Mouse (Mus musculus) ES-E14 (cell line): ENCODE results near the gene 1700015F17Rik. TPM values are rescaled to one million over a fixed set of nuclear protein-coding genes. Genes with fewer than 3 reads are reported as not detected.

Experiments used
- DNase-seq: peaks from one replicate; pipeline ENCODE4 v3.0.0-alpha.2; 2013; ENCODE audit warnings: low read depth, low spot score
- H3K27ac ChIP-seq: 2 replicates; pipeline ENCODE4 v1.5.1; 2012; ENCODE audit warnings: low read depth, mild to moderate bottlenecking, low read length, moderate library complexity, mixed read lengths; ENCODE audit not compliant: poor library complexity, insufficient read depth, severe bottlenecking
- H3K36me3 ChIP-seq: 2 replicates; pipeline ENCODE4 v1.6.1; 2012; ENCODE audit warnings: mild to moderate bottlenecking, low read length, moderate library complexity, mixed read lengths; ENCODE audit not compliant: control insufficient read depth, poor library complexity, insufficient read depth, severe bottlenecking
- H3K4me1 ChIP-seq, 2 experiments: fragments of 150-350 bp in 1 of 2; sonication (generic) in 1 of 2; 2 replicates each; pipeline ENCODE4 v1.6.1; 2012; ENCODE audit warnings: low read length in 2 of 2, mild to moderate bottlenecking in 1 of 2, mixed read lengths in 1 of 2; ENCODE audit not compliant: control insufficient read depth in 2 of 2, insufficient read depth in 2 of 2, poor library complexity in 1 of 2
- H3K4me3 ChIP-seq, 2 experiments: fragments of 150-350 bp in 1 of 2; sonication (generic) in 1 of 2; 2 replicates each; pipeline ENCODE4 v1.5.1; 2012; ENCODE audit warnings: low read length in 2 of 2, low read depth in 1 of 2, mild to moderate bottlenecking in 1 of 2, mixed read lengths in 1 of 2; ENCODE audit not compliant: insufficient read depth in 1 of 2, poor library complexity in 1 of 2, severe bottlenecking in 1 of 2
- H3K9ac ChIP-seq: 2 replicates; pipeline ENCODE4 v1.6.1; 2012; ENCODE audit warnings: low read depth, mild to moderate bottlenecking, low read length, mixed read lengths; ENCODE audit not compliant: poor library complexity, insufficient read depth, severe bottlenecking
- H3K9me3 ChIP-seq: fragments of 150-350 bp; sonication (generic); 2 replicates; pipeline ENCODE4 v1.6.1; 2012; ENCODE audit warnings: low read depth, mild to moderate bottlenecking, low read length; ENCODE audit not compliant: control insufficient read depth, insufficient read depth
- CHD2 ChIP-seq: IDR thresholded peaks from 2 replicates; pipeline ENCODE4 v1.6.1; 2014; ENCODE audit warnings: mild to moderate bottlenecking, low read depth, low read length, inconsistent platforms
- HCFC1 ChIP-seq: IDR thresholded peaks from 2 replicates; pipeline ENCODE4 v1.6.1; 2012; ENCODE audit warnings: low read length, inconsistent platforms, borderline replicate concordance; ENCODE audit not compliant: insufficient read depth
- MAFK ChIP-seq: IDR thresholded peaks from 2 replicates; pipeline ENCODE4 v1.6.1; 2014; ENCODE audit warnings: mild to moderate bottlenecking, low read depth, low read length, inconsistent platforms; ENCODE audit not compliant: insufficient read depth
- ZC3H11A ChIP-seq: IDR thresholded peaks from 2 replicates; pipeline ENCODE4 v1.6.1; 2012; ENCODE audit warnings: low read depth, mild to moderate bottlenecking, inconsistent platforms, low read length, borderline replicate concordance
- ZNF384 ChIP-seq: IDR thresholded peaks from 2 replicates; pipeline ENCODE4 v1.6.1; 2012; ENCODE audit warnings: low read depth, low read length, inconsistent platforms
- in situ Hi-C, 2 experiments: fragments of 600-800 bp; cut with MboI; formaldehyde crosslinking; loops; one replicate each; pipeline ENCODE4 v1.15.1; 2025; ENCODE audit warnings: low sequenced_read_pairs in 2 of 2, inconsistent platforms in 1 of 2; ENCODE audit not compliant: unreplicated experiment in 2 of 2
- total RNA-seq: library from RNA; depleted of rRNA; stranded (reverse); fragments of 300-350 nt; gene quantifications from 2 replicates; pipeline ENCODE4 v1.2.3, GENCODE M21; 2012

The 1700015F17Rik gene
- total RNA-seq, 1 experiment, result not detected

DNA sequence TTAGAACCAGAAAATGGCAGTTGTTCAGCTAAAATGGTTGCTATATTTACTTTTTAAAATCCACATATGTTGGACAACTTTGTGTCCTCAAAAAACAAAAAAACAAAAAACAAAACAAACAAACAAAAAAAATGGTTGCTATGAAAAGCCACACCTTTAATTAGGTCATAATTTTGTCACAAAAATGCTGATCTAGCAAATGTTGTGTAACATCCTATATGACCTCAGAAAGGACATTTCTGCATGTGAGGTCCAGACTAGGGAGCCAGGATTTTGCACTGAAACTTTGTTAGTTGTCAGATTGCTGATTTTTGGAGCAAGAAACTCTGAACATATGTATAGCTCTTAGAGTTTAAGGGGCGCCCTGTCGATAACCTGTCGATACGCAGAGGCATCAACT lies 55.9 kb downstream of the 1700015F17Rik start:
- H3K4me3 ChIP-seq, result no peak overlapping the region
- H3K36me3 ChIP-seq, result no peaks in the 10 kb centered on the region
- no peak overlapping the region for H3K27ac ChIP-seq
- H3K9ac ChIP-seq, result no peak overlapping the region
- H3K9me3 ChIP-seq, result no peaks in the 10 kb centered on the region
- DNase-seq, result no peak
- in situ Hi-C loops, result no loop called here
- H3K4me1 ChIP-seq, result no peaks in the 10 kb centered on the region
- no peak for TF ChIP-seq HCFC1
- peak; percentile 80 for TF ChIP-seq MAFK

DNA sequence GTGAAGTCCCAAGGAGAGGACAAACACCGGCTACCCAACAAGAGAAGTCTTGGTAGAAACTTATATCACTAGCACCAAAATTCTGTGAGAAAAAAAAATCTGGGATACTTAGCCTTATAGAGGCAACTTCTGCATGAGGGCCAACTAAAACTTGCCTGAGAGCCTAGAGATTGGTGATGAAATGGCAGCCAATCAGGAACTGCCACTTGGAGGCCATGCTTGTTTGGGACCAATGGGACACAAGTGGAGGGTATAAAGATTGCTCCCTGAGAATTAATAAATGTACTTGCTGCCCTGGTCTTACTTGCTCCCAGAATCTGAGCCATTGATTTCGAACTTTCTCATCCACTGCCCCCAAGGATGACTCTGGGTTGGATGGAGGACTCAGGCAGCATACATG lies 57.5 kb downstream of the 1700015F17Rik start:
- no peaks in the 10 kb centered on the region for H3K4me1 ChIP-seq
- in situ Hi-C loops, result no loop called here
- no peak overlapping the region for H3K9ac ChIP-seq
- H3K36me3 ChIP-seq, result no peaks in the 10 kb centered on the region
- H3K9me3 ChIP-seq, result no peaks in the 10 kb centered on the region
- H3K4me3 ChIP-seq, result no peak overlapping the region
- no peak for TF ChIP-seq HCFC1
- no peak for TF ChIP-seq MAFK
- no peak for TF ChIP-seq CHD2
- no peak for TF ChIP-seq ZNF384
- TF ChIP-seq ZC3H11A, result no peak
- no peak overlapping the region for H3K27ac ChIP-seq
- no peak for DNase-seq

DNA sequence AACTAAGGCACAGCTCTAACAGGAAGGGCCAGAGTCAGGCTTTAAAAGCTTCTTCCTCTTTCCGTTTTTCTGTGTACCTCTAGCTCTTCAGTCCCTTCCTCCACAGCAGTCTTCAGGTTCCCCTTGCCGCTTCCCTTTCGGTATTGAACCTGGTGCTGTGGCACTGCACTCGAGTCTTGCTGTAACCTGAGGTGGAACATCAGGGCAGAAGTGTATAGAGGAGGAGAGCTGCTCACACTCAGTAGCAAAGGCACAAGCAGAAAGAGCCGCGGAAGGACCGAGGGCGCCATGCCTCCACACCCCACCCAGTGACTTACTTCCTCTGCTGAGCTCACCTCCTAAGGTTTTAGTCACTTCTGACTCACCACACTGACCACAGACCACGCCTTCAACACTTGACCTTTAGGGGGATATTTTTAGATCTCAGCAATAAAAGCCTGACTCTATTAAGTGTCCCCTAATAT lies 58.9 kb downstream of the 1700015F17Rik start, which contains the start of gene Cdk14:
Gene Cdk14 (minus strand): TSS at position 321 of the 464 bp plus-strand sequence.
- Histone ChIP-seq H3K27ac (no peak within 1 kb of the TSS), H3K9ac (no peak within 1 kb of the TSS), H3K36me3 (no peaks in the 10 kb centered on the region), H3K9me3 (no peaks in the 10 kb centered on the region), H3K4me3 (no peak within 1 kb of the TSS), H3K4me1 (no peaks in the 10 kb centered on the region)
- in situ Hi-C loops, result no loop called here
- no peak for TF ChIP-seq CHD2
- TF ChIP-seq ZC3H11A, result no peak
- no peak for TF ChIP-seq HCFC1
- no peak for TF ChIP-seq ZNF384
- no peak for TF ChIP-seq MAFK
- no peak for DNase-seq

DNA sequence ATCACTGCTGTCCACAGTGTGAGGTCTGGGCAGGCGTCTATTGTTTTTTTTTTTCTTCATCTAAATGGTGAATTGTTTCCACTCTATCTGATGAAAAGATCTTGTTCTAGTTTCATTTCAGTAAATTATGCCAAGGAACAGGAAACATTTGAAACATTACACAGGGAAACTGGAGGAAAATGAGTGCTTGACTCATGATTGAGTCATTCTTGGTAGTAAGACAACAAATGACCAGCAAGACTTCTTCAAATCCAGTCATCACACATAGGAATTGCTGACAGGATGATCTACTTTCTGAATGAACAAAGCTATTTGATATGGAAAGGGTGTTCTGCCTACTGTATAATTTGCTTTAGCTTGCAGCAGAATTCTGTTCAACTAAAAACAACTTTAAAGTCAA lies 59.7 kb downstream of the 1700015F17Rik start:
- DNase-seq, result no peak
- H3K9me3 ChIP-seq, result no peaks in the 10 kb centered on the region
- H3K9ac ChIP-seq, result no peak overlapping the region
- TF ChIP-seq ZC3H11A (no peak), CHD2 (no peak), HCFC1 (no peak), ZNF384 (no peak), MAFK (no peak)
- H3K27ac ChIP-seq, result no peak overlapping the region
- no peak overlapping the region for H3K4me3 ChIP-seq
- no peaks in the 10 kb centered on the region for H3K4me1 ChIP-seq
- H3K36me3 ChIP-seq, result no peaks in the 10 kb centered on the region
- in situ Hi-C loops, result no loop called here

DNA sequence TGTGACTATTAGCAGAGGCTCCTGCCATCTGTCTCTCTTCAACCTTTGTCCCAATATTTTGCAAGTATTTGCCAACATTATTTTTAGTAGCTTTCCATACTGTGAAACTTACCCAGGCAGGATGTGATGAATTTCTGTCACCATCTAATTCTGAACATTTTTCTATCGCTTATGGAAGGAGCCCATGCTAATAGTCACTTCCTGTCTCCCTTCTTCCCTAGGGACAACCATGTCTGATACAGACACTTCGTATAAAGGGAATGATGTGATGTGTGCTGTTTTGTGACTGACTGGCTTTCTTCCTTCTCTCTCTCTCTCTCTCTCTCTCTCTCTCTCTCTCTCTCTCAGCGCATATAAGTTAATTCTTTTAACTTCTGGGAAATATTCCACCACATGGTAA lies 64.1 kb downstream of the 1700015F17Rik start:
- DNase-seq, result no peak
- Histone ChIP-seq H3K9ac (no peak overlapping the region), H3K36me3 (no peaks in the 10 kb centered on the region), H3K4me3 (no peak overlapping the region), H3K9me3 (no peaks in the 10 kb centered on the region), H3K4me1 (no peaks in the 10 kb centered on the region), H3K27ac (no peak overlapping the region)
- TF ChIP-seq MAFK (no peak), HCFC1 (no peak), CHD2 (no peak)
- in situ Hi-C loops, result no loop called here
